Mouse (Mus musculus): Measurements from ENCODE around the gene Casq2. TPM values are rescaled to one million over a fixed set of nuclear protein-coding genes. Genes with fewer than 3 reads are reported as not detected.

Gene Casq2
- 5.6 and 19.8 TPM in 2 replicates for polyA plus RNA-seq (2016; fragmentation: Nextera tagmentation; extraction: Ambion mirVana)

DNA sequence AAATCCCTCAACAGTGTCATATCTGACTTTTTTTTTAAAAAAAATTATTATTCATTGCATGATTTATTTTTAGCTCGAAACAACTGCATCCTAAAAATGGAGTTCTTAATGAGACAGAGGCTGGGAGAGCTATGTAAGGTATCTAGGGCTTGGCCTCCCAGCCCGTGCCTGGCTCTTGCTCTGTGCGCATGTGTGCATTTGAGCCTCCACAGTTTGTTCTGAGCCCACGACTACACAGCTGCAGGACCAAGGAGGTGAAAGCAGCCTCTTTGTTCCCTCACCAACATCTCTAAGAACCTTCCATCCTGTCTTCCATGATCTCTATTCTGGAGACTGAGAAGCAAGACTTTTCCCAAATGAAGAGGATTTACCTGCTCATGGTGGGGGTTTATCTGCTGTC is at the start of gene Casq2:
TSS of gene Casq2 (plus strand) at position 133 of the 400 bp plus-strand sequence.
- H3K9me3 ChIP-seq, result no peaks in the 10 kb centered on the region
- peaks cover 49% of the 10 kb centered on the region for H3K4me1 ChIP-seq
- 63% methylated on average over 4 of the region's 4 CpGs for WGBS
- DNase-seq (ENCODE audit: low spot score), result no peak
- peak within 1 kb of the TSS; percentile 76 for H3K27ac ChIP-seq
- no peak within 1 kb of the TSS for H3K4me3 ChIP-seq
- no peaks in the 10 kb centered on the region for H3K36me3 ChIP-seq
- H3K27me3 ChIP-seq (ENCODE audit: insufficient read depth, poor library complexity, severe bottlenecking), result no peaks in the 10 kb centered on the region

- H3K4me1 ChIP-seq, result 0 out of 2 replicates have a peak, but pooled peaks cover 4% of the 10 kb centered on the region
- no peak overlapping the region for H3K27ac ChIP-seq
- 80% methylated on average over 5 of the region's 5 CpGs for WGBS
- H3K27me3 ChIP-seq (ENCODE audit: insufficient read depth, poor library complexity, severe bottlenecking), result no peaks in the 10 kb centered on the region
- peak; percentile 51 for DNase-seq (ENCODE audit: low spot score)
- no peak overlapping the region for H3K4me3 ChIP-seq
- H3K9me3 ChIP-seq, result peaks cover 5% of the 10 kb centered on the region; the same call in 1 of the 2 replicates
- H3K36me3 ChIP-seq, result no peaks in the 10 kb centered on the region
Observed at GRCm38 (mm10) chr3:102037806-102038205, 48.4 kb upstream of the Casq2 start.

DNA sequence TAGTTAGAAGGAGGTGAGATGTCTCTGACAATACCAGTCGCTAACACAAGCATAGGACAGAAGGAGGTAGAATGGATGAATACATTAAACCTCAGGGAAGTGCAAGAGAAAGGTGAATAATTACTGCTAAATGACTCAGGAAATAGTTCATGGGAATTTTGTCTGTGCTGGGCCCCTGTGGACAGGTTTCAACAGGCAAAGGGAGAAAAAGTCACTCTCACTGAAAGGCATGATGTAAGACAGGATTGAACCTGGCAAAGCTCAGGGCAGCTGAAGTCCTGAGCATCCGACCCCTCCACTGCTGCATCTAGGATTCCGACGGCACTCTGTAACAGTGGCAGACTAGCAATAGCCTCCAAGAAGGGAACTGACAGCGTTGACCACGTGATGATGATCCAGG is 47.6 kb upstream of the Casq2 start:
- peak; percentile 72 for DNase-seq (ENCODE audit: low spot score)
- H3K4me1 ChIP-seq, result 0 out of 2 replicates have a peak, but pooled peaks cover 4% of the 10 kb centered on the region
- no peaks in the 10 kb centered on the region for H3K36me3 ChIP-seq
- H3K27me3 ChIP-seq (ENCODE audit: insufficient read depth, poor library complexity, severe bottlenecking), result no peaks in the 10 kb centered on the region
- H3K4me3 ChIP-seq, result no peak overlapping the region
- 72% methylated on average over 6 of the region's 6 CpGs for WGBS
- no peak overlapping the region for H3K27ac ChIP-seq
- peaks cover 5% of the 10 kb centered on the region; the same call in 1 of the 2 replicates for H3K9me3 ChIP-seq

GRCm38 (mm10) chr3:102041632-102042031 is 44.6 kb upstream of the Casq2 start:
- H3K9me3 ChIP-seq, result peaks cover 5% of the 10 kb centered on the region; the same call in 1 of the 2 replicates
- peak; percentile 36 for DNase-seq (ENCODE audit: low spot score)
- H3K36me3 ChIP-seq, result no peaks in the 10 kb centered on the region
- H3K4me3 ChIP-seq, result no peak overlapping the region
- H3K27me3 ChIP-seq (ENCODE audit: insufficient read depth, poor library complexity, severe bottlenecking), result no peaks in the 10 kb centered on the region
- WGBS, result 83% methylated on average over 4 of the region's 4 CpGs
- no peak overlapping the region for H3K27ac ChIP-seq
- H3K4me1 ChIP-seq, result 0 out of 2 replicates have a peak, but pooled peaks cover 4% of the 10 kb centered on the region

GRCm38 (mm10) chr3:102045071-102045470 is 41.1 kb upstream of the Casq2 start:
- DNase-seq (ENCODE audit: low spot score), result peak; percentile 59
- Histone ChIP-seq H3K4me1 (0 out of 2 replicates have a peak, but pooled peaks cover 4% of the 10 kb centered on the region), H3K27me3 (ENCODE audit: insufficient read depth, poor library complexity, severe bottlenecking) (no peaks in the 10 kb centered on the region), H3K4me3 (no peak overlapping the region), H3K9me3 (no peaks in the 10 kb centered on the region), H3K36me3 (no peaks in the 10 kb centered on the region), H3K27ac (no peak overlapping the region)
- 28% methylated on average over 3 of the region's 3 CpGs for WGBS

DNA sequence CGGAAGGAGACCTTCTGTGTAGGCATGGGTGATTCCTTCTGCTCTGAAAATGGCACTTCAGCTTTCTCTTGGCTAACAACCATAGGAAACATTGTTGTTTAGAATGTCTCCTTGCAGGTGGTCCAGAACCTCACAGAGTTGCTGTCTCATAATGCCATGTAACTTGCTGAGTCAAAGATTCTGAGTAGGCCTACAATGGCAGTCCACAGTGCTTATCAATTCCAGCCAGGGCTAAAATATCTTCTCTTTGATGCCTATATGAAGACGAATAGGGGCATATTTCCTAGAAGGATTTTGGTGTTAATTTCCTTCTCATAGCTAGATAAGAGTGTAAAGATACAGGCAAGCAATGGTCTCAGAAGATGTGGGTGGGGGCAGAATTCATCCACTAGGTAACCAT is 38.7 kb upstream of the Casq2 start:
- Histone ChIP-seq H3K4me3 (no peak overlapping the region), H3K27me3 (ENCODE audit: insufficient read depth, poor library complexity, severe bottlenecking) (no peaks in the 10 kb centered on the region), H3K4me1 (no peaks in the 10 kb centered on the region), H3K36me3 (no peaks in the 10 kb centered on the region), H3K9me3 (no peaks in the 10 kb centered on the region), H3K27ac (0 out of 2 replicates have a peak overlapping the region, but pooled peaks have one; percentile 42)
- peak; percentile 76 for DNase-seq (ENCODE audit: low spot score)
- WGBS, result 79% methylated on average over 2 of the region's 2 CpGs

GRCm38 (mm10) chr3:102049207-102050104 is 36.8 kb upstream of the Casq2 start:
- no peaks in the 10 kb centered on the region for H3K9me3 ChIP-seq
- H3K27me3 ChIP-seq (ENCODE audit: insufficient read depth, poor library complexity, severe bottlenecking), result no peaks in the 10 kb centered on the region
- 86% methylated on average over 14 of the region's 14 CpGs for WGBS
- H3K27ac ChIP-seq, result no peak overlapping the region
- peaks cover 5% of the 10 kb centered on the region; the same call in 1 of the 2 replicates for H3K4me1 ChIP-seq
- H3K36me3 ChIP-seq, result no peaks in the 10 kb centered on the region
- no peak overlapping the region for H3K4me3 ChIP-seq
- DNase-seq (ENCODE audit: low spot score), result no peak

- Histone ChIP-seq H3K27ac (no peak overlapping the region), H3K4me1 (peaks cover 7% of the 10 kb centered on the region), H3K27me3 (ENCODE audit: insufficient read depth, poor library complexity, severe bottlenecking) (no peaks in the 10 kb centered on the region), H3K36me3 (no peaks in the 10 kb centered on the region), H3K9me3 (no peaks in the 10 kb centered on the region), H3K4me3 (no peak overlapping the region)
- 65% methylated on average over 3 of the region's 3 CpGs for WGBS
- DNase-seq (ENCODE audit: low spot score), result peak; percentile 43
Observed at GRCm38 (mm10) chr3:102052036-102052435, 34.2 kb upstream of the Casq2 start.

DNA sequence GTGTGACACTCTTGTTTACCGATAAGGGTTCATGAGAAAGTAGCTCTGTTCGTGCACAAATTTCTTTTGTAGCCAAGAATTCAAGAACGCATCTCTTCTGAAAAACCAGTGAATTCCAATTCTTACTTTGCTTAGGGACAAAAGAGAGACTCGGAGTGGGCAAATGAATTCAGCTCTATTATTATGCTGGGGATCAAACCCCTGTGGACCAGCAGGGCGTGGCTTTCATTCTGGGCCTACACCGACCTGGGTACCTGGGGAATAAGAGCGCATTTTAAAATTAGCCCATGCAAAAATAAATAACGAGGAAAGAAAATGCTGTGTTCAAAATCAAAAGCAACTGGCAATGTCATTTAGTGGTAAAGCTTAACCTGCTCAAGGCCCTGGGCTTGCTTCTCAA is 32.9 kb upstream of the Casq2 start:
- Histone ChIP-seq H3K4me1 (peaks cover 19% of the 10 kb centered on the region), H3K36me3 (no peaks in the 10 kb centered on the region), H3K4me3 (no peak overlapping the region), H3K27ac (no peak overlapping the region), H3K9me3 (no peaks in the 10 kb centered on the region), H3K27me3 (ENCODE audit: insufficient read depth, poor library complexity, severe bottlenecking) (no peaks in the 10 kb centered on the region)
- WGBS, result 56% methylated on average over 8 of the region's 8 CpGs
- DNase-seq (ENCODE audit: low spot score), result no peak

GRCm38 (mm10) chr3:102055878-102056277 is 30.3 kb upstream of the Casq2 start:
- Histone ChIP-seq H3K27me3 (ENCODE audit: insufficient read depth, poor library complexity, severe bottlenecking) (no peaks in the 10 kb centered on the region), H3K27ac (no peak overlapping the region), H3K4me1 (peaks cover 28% of the 10 kb centered on the region), H3K4me3 (no peak overlapping the region), H3K36me3 (no peaks in the 10 kb centered on the region), H3K9me3 (no peaks in the 10 kb centered on the region)
- WGBS, result 64% methylated on average over 4 of the region's 4 CpGs
- no peak for DNase-seq (ENCODE audit: low spot score)

DNA sequence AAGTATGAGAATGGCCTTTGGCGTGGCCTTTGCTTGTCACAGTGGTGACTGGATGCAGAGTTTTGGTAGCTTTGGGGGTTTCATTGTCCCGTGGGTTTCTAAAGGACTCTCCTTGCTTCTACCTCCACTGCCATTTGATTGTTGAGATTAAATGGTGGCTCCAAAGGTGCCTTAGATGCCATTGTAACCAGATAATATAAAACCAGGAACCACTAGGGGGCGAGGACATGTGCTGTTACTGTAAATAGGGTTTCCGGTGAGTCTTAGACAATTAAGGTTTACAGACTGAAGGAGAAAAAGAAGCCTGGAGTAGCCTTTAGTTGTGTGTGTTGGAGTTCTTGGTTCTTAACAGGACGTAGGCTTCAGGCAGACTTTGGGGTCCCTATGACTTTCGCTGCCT is 26.1 kb upstream of the Casq2 start:
- no peaks in the 10 kb centered on the region for H3K9me3 ChIP-seq
- peak overlapping the region; percentile 57 for H3K27ac ChIP-seq
- no peak overlapping the region for H3K4me3 ChIP-seq
- H3K4me1 ChIP-seq, result peaks cover 55% of the 10 kb centered on the region
- no peak for DNase-seq (ENCODE audit: low spot score)
- WGBS, result 63% methylated on average over 6 of the region's 6 CpGs
- H3K36me3 ChIP-seq, result no peaks in the 10 kb centered on the region
- H3K27me3 ChIP-seq (ENCODE audit: insufficient read depth, poor library complexity, severe bottlenecking), result no peaks in the 10 kb centered on the region

DNA sequence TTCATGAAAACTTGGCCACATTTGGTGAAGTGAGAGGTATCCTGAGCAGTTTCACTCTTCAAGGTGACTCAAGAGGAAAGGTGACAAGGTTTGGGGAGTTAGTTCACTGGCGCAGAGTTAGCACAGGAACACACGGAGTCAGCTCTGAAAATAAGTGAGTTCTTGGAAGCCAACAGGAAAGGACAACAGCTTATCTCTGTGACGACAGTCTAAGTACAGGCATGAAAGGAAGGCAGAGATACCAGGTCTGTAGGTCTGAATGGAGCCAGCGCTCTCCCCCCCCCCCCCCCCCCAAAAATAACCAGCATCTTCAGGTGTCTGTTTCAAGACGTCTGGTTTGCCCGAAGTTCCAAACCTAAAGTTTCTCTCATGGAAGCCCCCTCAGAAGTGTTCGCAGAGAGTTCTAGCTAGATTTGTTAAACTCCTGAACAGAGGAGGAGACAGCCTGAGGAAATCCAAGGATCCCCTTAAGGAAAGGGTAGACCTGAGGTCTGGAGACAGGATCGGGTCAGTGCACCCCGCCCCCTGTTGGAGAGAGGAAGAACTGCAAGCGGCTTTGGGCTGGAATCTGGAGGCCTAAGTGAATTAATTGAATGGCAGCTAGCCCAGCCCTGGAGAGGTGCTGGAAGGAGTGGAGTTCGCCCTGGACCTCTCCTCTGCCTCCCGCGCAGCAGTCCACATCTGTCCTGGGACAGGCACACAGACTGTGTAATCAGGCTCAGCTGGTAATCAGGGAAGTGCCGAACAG is 24.1 kb upstream of the Casq2 start:
- no peaks in the 10 kb centered on the region for H3K9me3 ChIP-seq
- no peaks in the 10 kb centered on the region for H3K27me3 ChIP-seq (ENCODE audit: insufficient read depth, poor library complexity, severe bottlenecking)
- DNase-seq (ENCODE audit: low spot score), result peak; percentile 94
- H3K4me3 ChIP-seq, result peak overlapping the region; percentile 27; the same call in 1 of the 2 replicates
- H3K27ac ChIP-seq, result peak overlapping the region; percentile 81
- 19% methylated on average over 14 of the region's 14 CpGs for WGBS
- peaks cover 56% of the 10 kb centered on the region for H3K4me1 ChIP-seq
- no peaks in the 10 kb centered on the region for H3K36me3 ChIP-seq

- H3K27ac ChIP-seq, result peak overlapping the region; percentile 81
Observed at GRCm38 (mm10) chr3:102062671-102063010, 23.6 kb upstream of the Casq2 start.

More at GRCm38 (mm10) chr3:102062671-102063010, 23.6 kb upstream of the Casq2 start:
- Histone ChIP-seq H3K27me3 (ENCODE audit: insufficient read depth, poor library complexity, severe bottlenecking) (no peaks in the 10 kb centered on the region), H3K4me1 (peaks cover 51% of the 10 kb centered on the region), H3K9me3 (no peaks in the 10 kb centered on the region), H3K4me3 (peak overlapping the region; percentile 27; the same call in 1 of the 2 replicates), H3K36me3 (no peaks in the 10 kb centered on the region)
- WGBS, result 23% methylated on average over 8 of the region's 8 CpGs
- DNase-seq (ENCODE audit: low spot score), result no peak

Data from heart, embryonic 10.5 days (tissue).